Mouse (Mus musculus) CH12F3 (cell line): Measurements from ENCODE around the gene Pcsk4.
"Not testable (repeated sequence)": the region's sequence is repeated elsewhere in the genome, so short reads cannot be mapped to it uniquely, and the experiment has no call there.

Experiments
- in situ Hi-C: fragments of 300-500 bp; cut with MboI; formaldehyde crosslinking; loops from 2 replicates; pipeline ENCODE4 v1.14.3; 2020; ENCODE audit warnings: low sequenced_read_pairs

Pcsk4 gene

DNA sequence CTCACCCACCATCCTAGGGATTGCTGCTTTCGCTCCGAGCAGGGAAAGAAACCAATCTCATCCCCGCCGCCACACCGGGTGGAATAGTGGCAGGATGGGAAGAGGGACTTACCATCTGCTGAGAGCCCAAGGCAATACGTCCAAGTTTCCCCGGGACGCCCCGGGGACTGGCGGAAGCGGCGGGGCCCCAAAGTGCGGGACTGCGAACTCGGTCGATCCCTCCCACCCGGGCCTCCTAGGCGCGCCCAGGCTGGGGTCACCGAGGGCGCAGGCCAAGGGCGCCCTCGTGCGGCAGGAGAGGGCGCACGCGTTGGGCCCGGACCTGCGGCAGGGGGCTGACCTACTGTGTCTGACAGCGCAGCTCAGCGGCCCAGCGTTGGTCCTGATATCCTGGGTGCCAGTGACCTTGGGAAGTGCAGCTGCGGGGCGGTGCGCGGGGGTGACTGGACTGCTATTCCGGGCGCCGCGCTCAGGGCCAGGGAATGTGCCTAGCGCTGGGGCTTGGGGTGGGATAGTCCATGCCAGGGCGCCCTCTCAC, 19.0 kb upstream of the Pcsk4 start, which contains the start of gene Adamtsl5:
Adamtsl5 (minus strand) TSS at position 169 of the 538 bp plus-strand sequence.
- in situ Hi-C loops, result no loop called here

DNA sequence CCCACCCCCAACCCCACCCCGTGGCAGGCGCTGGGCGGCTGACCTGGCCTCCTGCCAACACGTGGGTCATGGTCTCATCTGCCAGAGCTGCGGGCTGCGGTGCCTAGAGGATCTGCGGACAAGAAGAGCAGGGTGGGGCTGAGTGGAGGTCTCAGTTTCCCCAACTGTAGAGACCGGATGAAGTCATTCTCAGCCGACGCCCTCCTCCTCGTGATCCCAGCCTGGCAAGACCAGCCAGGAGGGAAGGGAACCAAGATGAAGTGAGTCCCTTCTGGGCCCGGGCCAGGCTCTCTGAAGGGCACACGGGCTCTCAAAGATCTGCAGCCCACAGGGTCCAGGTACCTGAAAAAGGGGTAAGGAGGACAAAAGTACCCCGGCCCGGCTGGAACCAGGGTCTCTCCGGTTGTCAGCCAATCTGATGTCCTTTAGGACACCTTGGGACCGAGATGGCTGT, 18.2 kb upstream of the Pcsk4 start:
- in situ Hi-C loops, result no loop called here

DNA sequence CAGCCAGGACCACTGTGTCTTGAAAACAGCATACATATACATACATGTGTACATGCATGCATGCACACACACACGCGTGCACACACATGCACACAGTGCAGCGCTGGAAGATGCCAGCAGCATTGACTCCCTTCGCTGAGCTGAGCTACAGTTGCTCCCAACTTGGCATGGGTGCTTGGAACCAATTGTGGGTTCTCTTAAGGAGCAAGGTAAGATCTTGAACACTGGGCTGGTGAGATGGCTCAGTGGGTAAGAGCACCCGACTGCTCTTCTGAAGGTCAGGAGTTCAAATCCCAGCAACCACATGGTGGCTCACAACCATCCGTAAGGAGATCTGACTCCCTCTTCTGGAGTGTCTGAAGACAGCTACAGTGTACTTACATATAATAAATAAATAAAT, 16.6 kb upstream of the Pcsk4 start:
- in situ Hi-C loops, result not testable (repeated sequence)

DNA sequence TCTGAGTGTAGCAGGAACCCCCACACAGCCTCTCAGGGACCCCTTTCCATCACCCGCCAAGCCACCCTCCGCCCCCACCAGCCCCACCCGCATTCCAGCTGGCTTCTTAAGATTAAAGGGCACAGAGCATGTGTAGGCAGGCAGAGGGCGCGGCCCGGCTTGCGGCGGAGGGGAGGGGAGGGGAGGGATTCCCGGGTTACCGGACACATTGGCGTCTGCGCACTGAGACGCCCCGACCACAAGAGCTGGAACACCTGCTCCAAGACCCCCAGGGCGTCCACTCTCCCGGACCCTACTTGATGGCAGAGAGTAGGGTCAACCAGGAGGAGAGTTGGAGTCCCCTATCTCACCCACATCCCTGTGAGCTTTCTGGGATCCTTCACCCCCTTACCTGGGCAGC, 15.8 kb upstream of the Pcsk4 start:
- in situ Hi-C loops, result no loop called here

DNA sequence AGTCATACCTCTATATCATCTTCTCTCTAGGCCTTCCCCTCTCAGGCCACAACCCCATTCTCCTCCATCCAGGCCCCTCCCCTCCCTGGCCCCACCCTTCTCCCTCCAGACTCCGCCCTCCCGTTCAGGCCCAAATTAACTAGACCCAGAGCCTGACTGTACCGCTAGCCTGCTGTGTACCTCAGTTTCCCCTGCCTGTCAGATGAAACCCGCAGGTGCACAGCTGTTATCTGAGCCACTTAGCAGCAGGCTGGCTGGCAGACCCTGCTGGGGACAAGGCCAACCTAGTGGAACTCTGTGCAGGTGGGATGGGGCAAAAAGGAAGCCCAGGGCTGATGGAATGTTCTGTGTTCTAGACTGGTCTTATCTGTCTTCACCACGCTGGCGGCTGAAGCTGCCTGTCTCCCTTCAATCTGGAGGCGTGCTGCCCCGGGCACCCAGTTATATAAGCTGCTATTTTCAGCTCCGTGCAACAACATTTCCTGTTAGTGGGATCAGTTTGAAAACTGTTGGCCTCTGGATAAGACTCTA, 14.9 kb upstream of the Pcsk4 start:
- in situ Hi-C loops, result no loop called here

DNA sequence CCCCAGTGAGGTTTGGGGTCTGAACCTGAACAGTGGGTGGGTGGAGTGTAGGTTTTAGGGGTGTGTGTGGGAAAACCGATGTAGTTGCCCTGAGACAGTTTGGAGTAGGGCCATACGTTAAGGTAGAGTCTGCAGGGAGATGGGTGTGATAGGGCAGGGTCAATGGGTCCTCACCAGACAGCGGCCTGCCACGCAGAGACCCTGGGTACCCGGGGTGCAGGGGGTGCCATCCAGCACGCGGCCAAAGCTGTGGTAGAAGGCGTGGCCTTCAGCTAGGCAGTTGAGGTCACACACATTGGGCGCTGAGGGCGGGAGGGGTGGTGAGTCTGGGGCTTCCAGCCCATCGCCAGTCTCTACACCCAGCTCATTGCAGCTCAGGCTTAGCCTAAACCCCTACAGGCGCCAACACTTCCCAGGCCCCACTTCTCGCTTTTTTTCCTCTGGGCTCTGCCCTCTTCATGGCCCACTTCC, 14.2 kb upstream of the Pcsk4 start:
- in situ Hi-C loops, result no loop called here

DNA sequence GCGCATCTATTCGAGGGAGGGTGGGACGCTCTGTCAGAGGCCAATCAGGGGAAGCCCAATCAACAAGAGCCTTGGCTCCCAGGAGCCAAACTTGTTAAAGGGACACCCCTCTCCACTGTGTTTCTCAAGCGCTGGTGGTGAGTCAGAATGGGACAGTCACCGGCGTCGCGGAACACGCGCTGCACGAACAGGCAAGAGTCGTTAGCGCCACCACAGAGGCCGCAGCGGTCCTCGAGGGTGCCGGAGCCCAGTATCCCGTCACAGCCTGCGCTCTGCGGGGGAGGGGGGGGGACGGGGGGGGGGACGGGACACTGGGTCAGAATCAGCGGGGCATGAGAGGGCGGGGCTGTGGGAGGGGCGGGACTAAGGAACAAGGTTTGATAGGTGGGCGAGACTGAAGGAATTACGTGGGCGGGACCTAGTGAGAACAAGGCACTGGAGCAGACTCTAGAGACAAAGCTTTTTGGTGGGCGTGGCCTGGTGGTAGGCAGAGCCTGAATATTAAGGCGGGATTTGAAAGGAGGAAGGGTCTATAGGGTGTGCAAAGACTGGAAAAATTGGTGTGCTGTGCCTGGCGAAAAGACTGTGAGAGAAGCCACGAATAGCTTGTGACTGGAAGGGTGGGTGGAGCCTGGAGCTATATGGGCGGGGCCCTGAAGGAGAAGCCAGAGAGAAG, 13.6 kb upstream of the Pcsk4 start:
- in situ Hi-C loops, result no loop called here

DNA sequence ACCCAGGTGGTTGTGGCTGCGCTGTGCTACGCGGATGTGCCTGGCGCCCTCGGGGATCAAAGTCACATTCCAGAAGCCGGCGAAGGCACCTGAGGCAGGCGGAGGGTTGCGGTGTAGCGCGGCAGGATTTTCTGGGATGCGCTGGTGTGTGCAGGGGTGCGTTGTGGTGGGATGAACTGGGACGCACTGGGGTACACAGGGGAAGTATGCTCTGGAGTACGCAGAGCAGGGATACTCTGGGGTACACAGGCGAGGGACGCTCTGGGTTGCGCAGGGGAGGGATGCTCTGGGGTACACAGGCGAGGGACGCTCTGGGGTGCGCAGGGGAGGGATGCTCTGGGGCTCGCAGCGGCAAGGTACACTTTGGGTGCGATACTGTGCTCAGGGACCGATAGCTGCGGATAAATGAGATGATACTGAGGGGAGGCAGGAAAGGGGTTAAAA, 13.0 kb upstream of the Pcsk4 start:
- in situ Hi-C loops, result no loop called here

DNA sequence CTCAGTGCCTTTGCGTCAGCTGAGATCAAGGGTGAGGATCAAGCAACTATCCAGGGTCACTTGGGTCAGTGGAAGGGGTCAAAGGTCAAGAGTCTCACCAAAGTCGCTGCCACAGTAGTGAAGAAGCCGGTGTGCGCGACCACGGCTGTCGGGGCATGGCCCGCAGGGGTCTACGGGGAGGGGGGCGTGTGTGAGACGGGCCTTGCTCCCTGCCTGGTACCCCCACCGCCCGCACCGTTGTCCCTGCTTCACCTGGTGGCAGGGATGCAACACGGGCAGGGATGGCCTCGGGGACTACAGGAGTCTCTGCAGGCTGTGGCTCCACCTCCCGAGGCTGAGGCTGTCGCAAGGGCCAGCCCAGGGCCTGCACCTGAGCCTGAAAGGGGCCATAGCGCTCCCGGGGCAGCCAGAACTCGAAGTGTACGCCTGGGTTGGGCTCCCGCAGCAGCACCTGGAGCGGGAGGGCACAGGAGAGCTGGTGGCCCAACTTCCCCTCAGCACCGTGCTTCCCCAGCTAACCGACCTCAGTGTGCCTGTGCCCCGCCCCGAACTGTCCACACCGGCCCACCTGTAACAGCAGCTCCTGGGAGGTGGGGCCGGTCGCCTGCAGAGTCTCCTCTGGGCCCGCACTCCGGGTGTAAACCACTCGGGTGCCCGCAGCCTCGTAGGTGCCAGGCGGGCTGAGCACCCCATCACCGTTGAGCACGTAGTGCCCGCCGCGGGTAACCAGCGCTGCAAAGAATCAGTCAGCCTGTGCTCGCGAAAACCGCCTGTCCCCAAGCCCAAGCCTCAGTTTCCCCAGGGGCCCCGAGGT, 12.4 kb upstream of the Pcsk4 start:
- in situ Hi-C loops, result no loop called here

DNA sequence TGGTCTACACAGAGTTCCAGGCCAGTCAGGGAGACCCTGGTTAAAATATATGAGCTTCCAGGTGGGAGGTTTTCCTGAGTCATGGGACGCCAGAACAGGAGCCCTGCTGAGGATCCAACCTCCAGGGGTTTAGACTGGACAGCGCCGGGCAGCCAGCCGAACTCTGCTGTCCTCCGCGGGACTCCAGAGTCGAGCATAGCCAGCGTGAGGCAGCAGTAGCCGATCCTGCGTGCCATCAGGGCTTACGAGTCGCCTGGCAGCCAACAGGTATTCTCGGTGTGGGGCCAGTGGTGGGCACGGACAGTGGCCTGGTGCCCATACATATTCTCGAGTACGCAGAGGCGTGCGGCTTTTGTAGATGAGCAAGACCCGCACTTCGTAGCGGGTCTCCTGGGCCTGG, 11.7 kb upstream of the Pcsk4 start:
- in situ Hi-C loops, result no loop called here

DNA sequence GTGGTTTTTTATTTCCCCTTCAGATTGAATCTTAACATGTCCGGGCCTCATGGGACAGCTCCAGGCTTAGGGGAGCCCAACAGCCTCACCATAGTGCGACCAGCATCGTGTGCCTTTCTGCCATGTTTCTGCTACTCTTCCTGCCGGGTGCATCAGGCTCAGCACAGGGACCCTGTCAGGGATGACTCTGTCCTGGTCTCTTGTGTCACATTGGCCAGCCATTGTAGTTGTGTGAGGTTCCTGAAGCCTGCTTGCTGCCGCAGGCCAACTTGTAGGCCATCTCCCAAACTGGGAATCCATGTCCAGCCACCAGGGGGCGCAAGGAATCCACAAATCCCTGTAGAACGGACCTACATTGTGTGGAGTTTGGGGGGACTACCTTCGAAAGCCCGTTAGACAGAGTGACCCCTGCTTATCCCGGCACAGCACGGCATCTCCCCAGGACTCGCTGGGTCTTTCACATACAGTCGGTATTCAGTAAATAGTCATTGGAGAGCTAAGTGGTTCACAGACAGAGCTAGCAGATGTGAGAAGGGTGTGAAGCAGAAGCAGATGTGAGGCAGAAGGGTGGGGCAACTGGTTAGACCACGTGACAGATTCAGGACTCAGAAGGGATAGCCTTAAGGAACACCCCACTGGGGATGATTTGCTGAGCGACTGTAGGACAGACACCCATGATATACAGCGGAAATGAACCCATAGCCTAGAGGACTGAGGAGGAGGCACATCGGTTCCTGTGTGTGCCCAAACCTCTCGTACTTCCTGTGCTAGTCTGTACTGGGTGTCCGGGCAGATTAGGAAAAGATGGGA, 10.8 kb upstream of the Pcsk4 start:
- in situ Hi-C loops, result no loop called here

DNA sequence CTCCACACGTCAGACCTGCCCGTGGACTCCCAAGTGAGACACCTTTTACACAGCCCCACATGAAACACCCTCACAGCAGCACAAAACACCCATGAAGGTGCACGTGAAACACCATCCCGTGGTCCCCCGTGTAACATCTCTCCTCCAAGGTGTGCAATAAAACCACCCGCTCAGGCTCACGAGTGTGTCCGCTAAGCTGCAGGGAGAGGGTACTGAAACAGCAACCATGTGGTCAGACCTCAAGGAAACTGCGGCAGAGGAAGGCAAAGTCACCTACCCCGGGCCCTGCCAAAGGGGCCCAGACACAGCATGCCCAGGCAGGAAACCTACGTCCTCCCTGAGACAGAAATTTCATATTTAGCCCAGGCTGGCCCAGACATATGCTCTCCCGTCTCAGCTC, 7.0 kb upstream of the Pcsk4 start:
- in situ Hi-C loops, result no loop called here

DNA sequence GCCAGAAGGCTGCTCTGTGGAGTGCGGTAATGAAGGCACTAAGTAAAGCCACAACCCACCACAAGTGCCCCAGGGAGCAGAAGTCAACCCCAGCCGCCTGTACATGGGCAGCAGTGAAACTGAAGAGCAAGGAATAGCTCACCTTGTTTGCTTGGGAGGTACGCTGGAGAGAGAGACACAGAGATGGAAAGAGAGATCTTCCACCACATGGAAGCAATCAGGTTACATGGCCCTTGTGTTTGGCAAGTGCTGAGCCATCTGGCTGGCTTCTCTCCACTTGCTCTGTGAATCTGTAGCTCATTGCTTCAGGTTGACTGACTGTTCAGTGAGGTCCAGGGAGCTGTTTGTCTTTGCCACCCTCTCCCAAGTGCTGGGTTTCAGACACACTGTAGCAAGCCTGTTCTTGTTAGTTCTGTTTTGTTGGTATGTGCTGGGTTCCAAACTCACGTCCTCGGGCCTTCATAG, 3.3 kb upstream of the Pcsk4 start:
- in situ Hi-C loops, result no loop called here

DNA sequence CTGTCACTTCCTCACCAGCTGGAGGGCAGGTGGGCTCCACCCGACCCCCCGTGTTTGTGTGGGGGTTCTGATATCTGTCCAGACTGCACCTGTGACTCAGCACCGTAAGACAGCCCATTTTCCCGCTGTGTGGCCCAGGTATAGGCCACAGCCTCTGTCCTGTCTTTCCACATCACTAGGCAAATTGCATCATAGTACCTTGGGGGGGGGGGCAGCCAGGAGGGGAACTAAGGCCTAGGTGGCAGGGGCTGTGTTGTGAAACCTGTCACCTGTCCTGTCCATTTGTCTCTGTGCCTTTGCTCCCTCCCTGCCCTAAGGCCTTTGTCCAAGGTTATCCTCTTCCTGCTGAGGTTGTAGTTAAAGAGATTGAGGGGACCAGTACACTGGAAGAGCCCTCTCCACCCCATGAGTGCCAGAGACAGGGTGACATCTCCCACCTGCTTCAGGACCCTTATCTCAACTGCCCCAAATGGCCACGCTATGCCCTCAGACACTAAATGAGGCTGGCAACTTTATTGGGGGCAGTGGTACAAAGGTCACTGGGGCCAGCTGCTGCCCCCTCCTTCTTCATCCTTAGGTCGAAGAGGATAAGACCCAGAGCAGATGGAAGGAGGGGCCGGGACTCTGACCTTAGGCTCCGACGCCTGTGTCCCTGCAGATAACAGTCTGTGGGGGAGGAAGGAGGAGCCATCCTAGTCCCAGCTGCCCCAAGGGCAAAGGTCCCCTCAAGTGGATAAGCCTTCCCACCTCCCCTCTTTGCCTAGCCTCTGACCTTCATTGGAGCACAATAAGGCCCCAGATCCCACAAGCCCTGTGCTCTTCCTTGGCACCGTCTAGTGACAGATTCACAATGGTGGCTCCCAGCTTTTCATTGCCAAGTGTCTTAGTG, 2.6 kb upstream of the Pcsk4 start:
- in situ Hi-C loops, result no loop called here

DNA sequence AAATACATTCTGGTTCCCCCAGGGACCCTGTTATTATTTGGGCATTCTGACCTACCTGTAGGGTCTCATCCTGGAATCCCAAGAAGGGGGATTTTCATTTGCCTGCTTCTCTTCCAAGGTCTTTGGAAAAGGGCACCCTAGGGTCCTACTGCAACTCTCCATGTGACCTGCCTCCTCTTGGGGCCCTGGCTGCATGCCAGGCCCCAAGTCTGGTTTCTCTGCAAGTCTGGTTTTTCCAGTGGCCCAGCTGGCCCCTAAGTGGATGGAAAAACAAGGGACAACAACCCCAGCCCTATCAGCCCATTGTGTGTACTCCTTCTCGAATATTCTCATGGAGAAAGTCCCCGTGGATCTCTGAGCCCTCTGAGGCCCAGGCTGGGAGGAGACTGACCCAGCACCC, 1.6 kb upstream of the Pcsk4 start:
- in situ Hi-C loops, result no loop called here

DNA sequence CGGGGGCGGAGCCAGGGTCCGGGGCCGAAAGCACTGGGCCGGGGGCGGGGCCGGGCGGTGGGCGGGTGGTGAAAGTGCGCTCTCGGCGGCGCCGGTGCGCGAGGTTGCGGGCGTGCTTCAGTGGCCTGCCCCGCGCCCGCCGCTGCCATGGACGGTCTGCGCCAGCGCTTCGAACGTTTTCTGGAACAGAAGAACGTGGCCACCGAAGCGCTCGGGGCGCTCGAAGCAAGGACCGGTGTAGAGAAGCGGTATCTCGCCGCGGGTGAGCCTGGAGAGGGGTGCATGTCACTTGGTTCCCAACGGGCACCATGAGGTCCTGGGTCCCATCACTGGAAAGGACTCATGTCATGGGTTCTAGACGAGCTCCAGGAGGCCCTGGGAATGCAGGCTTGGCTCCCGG, 786 bp upstream of the Pcsk4 start:
- in situ Hi-C loops, result no loop called here

DNA sequence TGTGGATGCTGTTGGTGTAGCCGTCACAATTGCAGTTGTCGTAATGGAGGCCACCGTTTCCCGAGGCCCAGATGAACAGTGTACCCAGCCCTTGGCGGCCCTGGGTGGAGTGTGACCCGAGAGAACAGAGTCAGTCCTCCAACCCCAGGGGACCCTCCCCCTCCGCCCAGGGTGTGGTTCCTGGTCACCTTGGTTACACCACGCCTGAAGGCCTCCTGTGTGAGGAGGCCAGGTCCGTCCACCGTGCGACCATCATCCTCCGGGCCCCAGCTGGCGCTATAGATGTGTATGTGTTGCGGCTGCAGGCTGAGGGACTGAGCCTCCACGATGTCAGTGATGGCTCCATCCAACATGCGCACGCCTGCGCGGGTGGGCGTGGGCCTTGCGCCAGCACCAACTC, 4.3 kb downstream of the Pcsk4 start:
- in situ Hi-C loops, result no loop called here

DNA sequence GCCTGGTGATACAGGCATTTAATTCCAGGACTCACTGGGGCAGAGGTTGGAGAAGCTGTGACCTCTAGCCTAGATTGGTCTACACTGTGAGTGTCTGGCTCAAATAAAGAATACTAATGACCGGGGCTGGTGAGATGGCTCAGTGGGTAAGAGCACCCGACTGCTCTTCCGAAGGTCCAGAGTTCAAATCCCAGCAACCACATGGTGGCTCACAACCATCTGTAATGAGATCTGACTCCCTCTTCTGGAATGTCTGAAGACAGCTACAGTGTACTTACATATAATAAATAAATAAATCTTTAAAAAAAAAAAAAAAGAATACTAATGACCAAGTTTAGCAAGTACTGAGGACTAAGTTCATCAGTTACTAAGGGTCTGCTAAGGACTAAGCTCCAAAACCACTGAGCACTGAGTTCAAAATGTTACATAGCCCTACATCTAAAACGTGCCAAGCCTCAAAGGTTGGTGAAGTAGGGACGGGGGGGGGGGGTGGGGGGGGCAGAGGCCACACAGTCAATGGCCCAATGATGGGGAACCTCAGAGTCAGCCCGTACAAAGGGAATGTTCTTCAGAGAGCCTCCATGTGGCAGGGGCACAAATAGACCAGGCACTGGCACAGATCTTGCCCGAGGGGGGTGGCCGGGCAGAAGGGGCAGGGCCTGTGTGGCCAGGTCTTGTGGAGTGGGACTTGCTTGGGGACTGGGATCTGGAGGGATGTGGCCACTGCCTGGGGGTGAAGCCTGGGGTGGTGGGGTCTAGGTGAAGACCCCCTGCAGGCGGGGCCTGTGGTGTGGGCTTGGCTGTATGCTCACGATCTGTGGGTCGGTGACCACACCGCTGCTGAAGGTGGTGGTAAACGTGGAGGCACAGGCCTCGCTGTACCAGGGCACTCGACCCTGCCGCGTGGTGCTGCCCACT, 4.9 kb downstream of the Pcsk4 start:
- in situ Hi-C loops, result no loop called here
